Mouse (Mus musculus) lung, embryonic 14.5 days (tissue): ENCODE data around the gene Errfi1. TPM values are rescaled to one million over a fixed set of nuclear protein-coding genes. Genes with fewer than 3 reads are reported as not detected.
A peak's percentile ranks its signal among the peaks of the same experiment; 100 is the strongest.

Source experiments
- ATAC-seq: fragments of 200-750 bp; cut with Nextera tagmentation; 2 replicates; pipeline ENCODE4 v1.8.0; 2017; ENCODE audit warnings: mild to moderate bottlenecking, moderate TSS enrichment, moderate library complexity; ENCODE audit not compliant: insufficient read depth
- DNase-seq: peaks from one replicate; pipeline ENCODE4 v3.0.0-alpha.2; 2015
- H3K27ac ChIP-seq: fragments of 300-500 bp; sonication (generic); 2 replicates; pipeline ENCODE4 v1.5.1; 2014; ENCODE audit warnings: low read depth, mild to moderate bottlenecking, moderate library complexity
- H3K27me3 ChIP-seq: fragments of 300-500 bp; sonication (generic); 2 replicates; pipeline ENCODE4 v1.6.1; 2014; ENCODE audit warnings: low read length, control low read depth; ENCODE audit not compliant: insufficient read depth
- H3K36me3 ChIP-seq: fragments of 300-500 bp; sonication (generic); 2 replicates; pipeline ENCODE4 v1.6.1; 2014; ENCODE audit warnings: control low read depth; ENCODE audit not compliant: insufficient read depth
- H3K4me1 ChIP-seq: fragments of 300-500 bp; sonication (generic); 2 replicates; pipeline ENCODE4 v1.6.1; 2014; ENCODE audit warnings: antibody characterized with exemption, control low read depth; ENCODE audit not compliant: insufficient read depth
- H3K4me2 ChIP-seq: fragments of 300-500 bp; sonication (generic); 2 replicates; pipeline ENCODE4 v1.6.1; 2014; ENCODE audit warnings: mild to moderate bottlenecking
- H3K4me3 ChIP-seq: fragments of 300-500 bp; sonication (generic); 2 replicates; pipeline ENCODE4 v1.5.1; 2014; ENCODE audit warnings: low read depth, low read length
- H3K9ac ChIP-seq: fragments of 300-500 bp; sonication (generic); 2 replicates; pipeline ENCODE4 v1.6.1; 2014
- H3K9me3 ChIP-seq: fragments of 300-500 bp; sonication (generic); 2 replicates; pipeline ENCODE4 v1.6.1; 2016; ENCODE audit warnings: low read depth, low read length, control low read depth
- CTCF ChIP-seq: IDR thresholded peaks from 2 replicates; pipeline ENCODE4 v1.5.1; 2016; ENCODE audit warnings: antibody characterized with exemption, low read depth
- WGBS: fragments of 180-500 bp; shearing (Covaris S2); extraction: QIAGEN DNeasy Blood & Tissue Kit; methylation state at CpG from one replicate; pipeline ENCODE4 v1.1.7; 2014; 5-methylcytosine and 5-hydroxymethylcytosine counted together
- polyA plus RNA-seq: library from polyadenylated mRNA; unstranded; fragments of >200 nt; fragmentation: Nextera tagmentation; extraction: Ambion mirVana; gene quantifications from 2 replicates; pipeline ENCODE4 v1.2.1, GENCODE M21; 2014

The Errfi1 gene
- polyA plus RNA-seq, 1 experiment from 2014 or later: 41.5 TPM

DNA sequence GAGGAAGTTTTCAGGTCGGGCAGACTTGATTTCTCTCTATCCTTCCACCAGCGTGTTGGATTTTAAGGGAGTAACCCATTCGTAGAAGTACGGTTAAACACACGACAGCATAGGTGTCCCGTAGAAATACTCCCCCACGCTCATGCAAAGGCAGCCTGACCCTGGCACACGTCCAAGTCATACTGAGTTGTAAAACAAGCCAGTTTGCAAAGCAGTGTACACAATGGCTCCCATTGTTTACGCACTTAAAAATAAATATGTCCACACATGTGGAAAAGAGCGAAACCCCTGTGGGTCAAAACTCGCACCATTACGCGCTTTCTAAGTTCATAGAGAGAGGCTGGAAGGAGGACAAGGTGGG is 36.2 kb downstream of the Errfi1 start:
- H3K4me2 ChIP-seq: peak overlapping the region; percentile 50
- DNase-seq (peak; percentile 79), ATAC-seq (peak; percentile 50; the same call in 1 of the 2 replicates)
- H3K4me3 ChIP-seq: no peak overlapping the region
- H3K4me1 ChIP-seq: 0 out of 2 replicates have a peak, but pooled peaks cover 9% of the 10 kb centered on the region
- 27% methylated on average over 13 of the region's 13 CpGs for WGBS
- no peak overlapping the region for H3K9ac ChIP-seq
- H3K9me3 ChIP-seq: no peaks in the 10 kb centered on the region
- no peaks in the 10 kb centered on the region for H3K27me3 ChIP-seq
- no peaks in the 10 kb centered on the region for H3K36me3 ChIP-seq
- TF ChIP-seq CTCF: no peak
- H3K27ac ChIP-seq: peak overlapping the region; percentile 37; the same call in 1 of the 2 replicates

GRCm38 (mm10) chr4:150891308-150891707 is 37.6 kb downstream of the Errfi1 start:
- Histone ChIP-seq H3K4me2 (no peak overlapping the region), H3K4me3 (no peak overlapping the region), H3K27me3 (no peaks in the 10 kb centered on the region), H3K4me1 (0 out of 2 replicates have a peak, but pooled peaks cover 12% of the 10 kb centered on the region), H3K27ac (no peak overlapping the region), H3K9me3 (no peaks in the 10 kb centered on the region), H3K9ac (no peak overlapping the region), H3K36me3 (peaks cover 10% of the 10 kb centered on the region)
- WGBS: 60% methylated on average over 5 of the region's 5 CpGs
- ATAC-seq (no peak), DNase-seq (no peak)
- TF ChIP-seq CTCF: no peak

- 0 out of 2 replicates have a peak, but pooled peaks cover 8% of the 10 kb centered on the region for H3K4me1 ChIP-seq
- H3K36me3 ChIP-seq: peaks cover 44% of the 10 kb centered on the region
- DNase-seq: no peak
- no peak overlapping the region for H3K9ac ChIP-seq
- no peak overlapping the region for H3K4me3 ChIP-seq
- no peak overlapping the region for H3K4me2 ChIP-seq
- H3K27ac ChIP-seq: no peak overlapping the region
- no peak for TF ChIP-seq CTCF
- WGBS: 52% methylated on average over 8 of the region's 8 CpGs
- ATAC-seq: no peak
- H3K27me3 ChIP-seq: no peaks in the 10 kb centered on the region
- H3K9me3 ChIP-seq: no peaks in the 10 kb centered on the region
These were observed 41.2 kb downstream of the Errfi1 start for GRCm38 (mm10) chr4:150894718-150895501.

- no peak overlapping the region for H3K4me2 ChIP-seq
- no peak overlapping the region for H3K4me3 ChIP-seq
- DNase-seq (no peak), ATAC-seq (no peak)
- TF ChIP-seq CTCF: no peak
- H3K27me3 ChIP-seq: no peaks in the 10 kb centered on the region
- peaks cover 65% of the 10 kb centered on the region for H3K36me3 ChIP-seq
- WGBS: 91% methylated on average over 26 of the region's 26 CpGs
- H3K9ac ChIP-seq: no peak overlapping the region
- no peak overlapping the region for H3K27ac ChIP-seq
- 0 out of 2 replicates have a peak, but pooled peaks cover 3% of the 10 kb centered on the region for H3K4me1 ChIP-seq
- H3K9me3 ChIP-seq: no peaks in the 10 kb centered on the region
These were observed 43.3 kb downstream of the Errfi1 start for GRCm38 (mm10) chr4:150896896-150897624.

GRCm38 (mm10) chr4:150898716-150899365 is 45.1 kb downstream of the Errfi1 start:
- H3K9ac ChIP-seq: no peak overlapping the region
- H3K4me2 ChIP-seq: no peak overlapping the region
- no peak overlapping the region for H3K27ac ChIP-seq
- TF ChIP-seq CTCF: peak; percentile 98
- 0 out of 2 replicates have a peak, but pooled peaks cover 3% of the 10 kb centered on the region for H3K4me1 ChIP-seq
- peak; percentile 93 for DNase-seq
- peak; percentile 67 for ATAC-seq
- no peaks in the 10 kb centered on the region for H3K27me3 ChIP-seq
- H3K4me3 ChIP-seq: no peak overlapping the region
- WGBS: 51% methylated on average over 13 of the region's 13 CpGs
- H3K9me3 ChIP-seq: no peaks in the 10 kb centered on the region
- H3K36me3 ChIP-seq: peaks cover 83% of the 10 kb centered on the region

DNA sequence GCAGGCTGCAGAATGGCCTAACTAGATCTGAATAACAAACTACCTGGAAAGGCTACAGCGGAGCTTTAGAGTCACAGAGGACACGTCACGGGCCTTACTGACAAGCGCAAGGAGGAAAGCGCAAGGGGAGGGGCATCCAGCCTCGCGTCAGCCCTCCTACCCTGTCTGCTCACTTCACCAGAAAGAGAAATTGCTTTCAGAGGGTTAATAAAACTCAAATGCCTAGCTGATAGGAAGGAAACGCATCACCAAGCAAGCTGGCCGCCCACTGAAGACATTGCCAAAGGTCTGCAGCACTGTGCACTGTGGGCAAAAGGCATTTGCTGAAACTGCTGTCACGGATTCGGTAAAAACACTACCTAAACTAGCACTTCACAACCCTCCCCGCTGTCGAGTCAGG is 46.8 kb downstream of the Errfi1 start:
- Histone ChIP-seq H3K4me3 (no peak overlapping the region), H3K27me3 (no peaks in the 10 kb centered on the region), H3K4me1 (0 out of 2 replicates have a peak, but pooled peaks cover 3% of the 10 kb centered on the region), H3K36me3 (peaks cover 93% of the 10 kb centered on the region), H3K9ac (no peak overlapping the region), H3K27ac (no peak overlapping the region), H3K4me2 (no peak overlapping the region), H3K9me3 (no peaks in the 10 kb centered on the region)
- 92% methylated on average over 13 of the region's 13 CpGs for WGBS
- no peak for TF ChIP-seq CTCF
- DNase-seq: no peak
- no peak for ATAC-seq
